Mouse (Mus musculus): ENCODE results near the gene Map2. TPM values are rescaled to one million over a fixed set of nuclear protein-coding genes. Genes with fewer than 3 reads are reported as not detected.

Gene Map2
- total RNA-seq, 2 experiments from 2014 or later = 17.0 to 26.1 TPM

Other genes starting within 250 kb of the Map2 start
- gene Crygf, start 248.8 kb upstream of the Map2 start, total RNA-seq (2021) = not detected

Data from adrenal gland, adult 18-20 months (tissue).